17 mouse cellular contexts compared by ENCODE assay signal in genomic region chr2:16451666-16452009, GRCm38 (mm10).
DNase-seq lines count a peak whose midpoint lies in the region; ATAC-seq and TF ChIP-seq lines count a peak whose summit lies in the region.
"Had no signal": no experiment of that assay in that cellular context is flagged by ENCODE, and none has a peak within 500 bp of the region (broad histone marks: within the 10 kb centered on the region; RNA-seq: fewer than 3 reads in every experiment).

No protein-coding gene starts in this region.

- peaks cover 3% of the 10 kb centered on the region; the same call in 1 of the 2 replicates for H3K9me3 ChIP-seq in forebrain, embryonic 10.5 days
- no peaks in the 10 kb centered on the region for H3K9me3 ChIP-seq in forebrain, embryonic 12.5 days
- peaks cover 2% of the 10 kb centered on the region; the same call in 1 of the 2 replicates for H3K9me3 ChIP-seq in kidney, embryonic 16.5 days (ENCODE audit: low read length)
- H3K9me3 ChIP-seq in embryonic facial prominence, embryonic 10.5 days: peaks cover 3% of the 10 kb centered on the region; the same call in 1 of the 2 replicates
- H3K9me3 ChIP-seq in limb, embryonic 14.5 days (ENCODE audit: control insufficient read depth, low read length): no peaks in the 10 kb centered on the region
- no peaks in the 10 kb centered on the region for H3K9me3 ChIP-seq in liver, embryonic 12.5 days (replicated peaks)
- H3K9me3 ChIP-seq: liver, embryonic 13.5 days; midbrain, embryonic 15.5 days had no signal

- no peak overlapping the region for H3K4me3 ChIP-seq in forebrain, embryonic 10.5 days
- H3K4me3 ChIP-seq in forebrain, embryonic 12.5 days (replicated peaks): no peak overlapping the region
- H3K4me3 ChIP-seq in kidney, embryonic 16.5 days (ENCODE audit: low read length): no peak overlapping the region
- H3K4me3 ChIP-seq in embryonic facial prominence, embryonic 10.5 days: no peak overlapping the region
- H3K4me3 ChIP-seq in limb, embryonic 14.5 days (replicated peaks; ENCODE audit: low read length): no peak overlapping the region
- no peak overlapping the region for H3K4me3 ChIP-seq in liver, embryonic 12.5 days
- H3K4me3 ChIP-seq: heart, embryonic 13.5 days; hindbrain, embryonic 10.5 days; layer of hippocampus, adult 2 months; liver, embryonic 13.5 days; midbrain, embryonic 15.5 days had no signal

- peaks cover 15% of the 10 kb centered on the region for H3K4me1 ChIP-seq in forebrain, embryonic 10.5 days
- H3K4me1 ChIP-seq in forebrain, embryonic 12.5 days: peaks cover 9% of the 10 kb centered on the region
- peaks cover 8% of the 10 kb centered on the region for H3K4me1 ChIP-seq in kidney, embryonic 16.5 days (ENCODE audit: insufficient read depth, low read length)
- peaks cover 16% of the 10 kb centered on the region for H3K4me1 ChIP-seq in embryonic facial prominence, embryonic 10.5 days
- peaks cover 9% of the 10 kb centered on the region for H3K4me1 ChIP-seq in limb, embryonic 14.5 days (ENCODE audit: control insufficient read depth, insufficient read depth, low read length)
- no peaks in the 10 kb centered on the region for H3K4me1 ChIP-seq in liver, embryonic 12.5 days
- H3K4me1 ChIP-seq: liver, embryonic 13.5 days; midbrain, embryonic 15.5 days had no signal

- no peak overlapping the region for H3K9ac ChIP-seq in forebrain, embryonic 12.5 days
- H3K9ac ChIP-seq in kidney, embryonic 16.5 days (replicated peaks; ENCODE audit: low read length): no peak overlapping the region
- no peak overlapping the region for H3K9ac ChIP-seq in limb, embryonic 14.5 days (ENCODE audit: low read depth, low read length, severe bottlenecking)
- no peak overlapping the region for H3K9ac ChIP-seq in liver, embryonic 12.5 days
- H3K9ac ChIP-seq: heart, embryonic 13.5 days; liver, embryonic 13.5 days; midbrain, embryonic 15.5 days had no signal

- H3K36me3 ChIP-seq in forebrain, embryonic 10.5 days (replicated peaks): no peaks in the 10 kb centered on the region
- no peaks in the 10 kb centered on the region for H3K36me3 ChIP-seq in forebrain, embryonic 12.5 days (replicated peaks)
- no peaks in the 10 kb centered on the region for H3K36me3 ChIP-seq in kidney, embryonic 16.5 days (ENCODE audit: insufficient read depth, low read length)
- no peaks in the 10 kb centered on the region for H3K36me3 ChIP-seq in embryonic facial prominence, embryonic 10.5 days (replicated peaks)
- no peaks in the 10 kb centered on the region for H3K36me3 ChIP-seq in limb, embryonic 14.5 days (ENCODE audit: control insufficient read depth, insufficient read depth, low read length)
- H3K36me3 ChIP-seq in liver, embryonic 12.5 days: no peaks in the 10 kb centered on the region
- H3K36me3 ChIP-seq: heart, embryonic 13.5 days; hindbrain, embryonic 10.5 days; liver, embryonic 13.5 days; midbrain, embryonic 15.5 days had no signal

- H3K27me3 ChIP-seq in forebrain, embryonic 10.5 days (ENCODE audit: poor library complexity, severe bottlenecking): no peaks in the 10 kb centered on the region
- H3K27me3 ChIP-seq in forebrain, embryonic 12.5 days: no peaks in the 10 kb centered on the region
- no peaks in the 10 kb centered on the region for H3K27me3 ChIP-seq in kidney, embryonic 16.5 days (ENCODE audit: insufficient read depth, low read length)
- H3K27me3 ChIP-seq in embryonic facial prominence, embryonic 10.5 days (replicated peaks; ENCODE audit: low read depth, poor library complexity, severe bottlenecking): no peaks in the 10 kb centered on the region
- H3K27me3 ChIP-seq in limb, embryonic 14.5 days (ENCODE audit: control insufficient read depth, insufficient read depth, low read length): no peaks in the 10 kb centered on the region
- H3K27me3 ChIP-seq in liver, embryonic 12.5 days (replicated peaks): no peaks in the 10 kb centered on the region
- H3K27me3 ChIP-seq: CH12.LX; heart, embryonic 13.5 days; liver, embryonic 13.5 days; midbrain, embryonic 15.5 days had no signal

- DNase-seq in forebrain, embryonic 10.5 days (ENCODE audit: extremely low spot score, low spot score): no peak
- DNase-seq in kidney, postnatal 36 days: no peak
- no peak for DNase-seq in embryonic facial prominence, embryonic 10.5 days (ENCODE audit: low spot score)
- no peak for DNase-seq in limb, embryonic 14.5 days (ENCODE audit: low spot score)
- no peak for DNase-seq in right cerebral cortex, postnatal 36 days (ENCODE audit: low spot score in 2 of 2)
- DNase-seq: cerebellum, adult 8-10 months; liver, embryonic 13.5 days; right cerebral cortex, postnatal 14 days had no signal

- peak overlapping the region; percentile 56; the same call in 1 of the 2 replicates for H3K27ac ChIP-seq in forebrain, embryonic 10.5 days
- H3K27ac ChIP-seq in forebrain, embryonic 12.5 days: no peak overlapping the region
- H3K27ac ChIP-seq in kidney, embryonic 16.5 days (ENCODE audit: low read length): peak overlapping the region; percentile 90
- H3K27ac ChIP-seq in embryonic facial prominence, embryonic 10.5 days (replicated peaks): peak overlapping the region; percentile 65; the same call in 1 of the 2 replicates
- peak overlapping the region; percentile 53 for H3K27ac ChIP-seq in limb, embryonic 14.5 days (replicated peaks; ENCODE audit: low read depth, low read length)
- H3K27ac ChIP-seq in liver, embryonic 12.5 days: no peak overlapping the region
- H3K27ac ChIP-seq: heart, embryonic 13.5 days; hindbrain, embryonic 10.5 days; layer of hippocampus, adult 2 months; liver, embryonic 13.5 days; midbrain, embryonic 15.5 days had no signal

- ATAC-seq in forebrain, embryonic 12.5 days (ENCODE audit: low FRiP score): no peak
- no peak for ATAC-seq in kidney, embryonic 16.5 days (ENCODE audit: low FRiP score, low TSS enrichment)
- ATAC-seq in limb, embryonic 14.5 days (ENCODE audit: low FRiP score, low read depth): no peak
- ATAC-seq in liver, embryonic 12.5 days: no peak
- ATAC-seq: inflammation-experienced regulatory T-cells, adult 6 months; midbrain, embryonic 15.5 days had no signal

- H3K4me2 ChIP-seq in forebrain, embryonic 12.5 days: no peak overlapping the region
- no peak overlapping the region for H3K4me2 ChIP-seq in kidney, embryonic 16.5 days (replicated peaks; ENCODE audit: low read depth, low read length)
- H3K4me2 ChIP-seq in limb, embryonic 14.5 days (replicated peaks; ENCODE audit: low read depth, low read length, severe bottlenecking): no peak overlapping the region
- H3K4me2 ChIP-seq in liver, embryonic 12.5 days: no peak overlapping the region
- H3K4me2 ChIP-seq: heart, embryonic 13.5 days; liver, embryonic 13.5 days; midbrain, embryonic 15.5 days had no signal

- no peak for TF ChIP-seq POLR2A in limb, embryonic 14.5 days (IDR thresholded peaks at IDR 0.05; ENCODE audit: borderline replicate concordance, extremely low read depth, insufficient read depth, insufficient read length)

- WGBS in forebrain, embryonic 10.5 days: 97% methylated on average over 4 of the region's 4 CpGs
- WGBS in forebrain, embryonic 12.5 days: 89% methylated on average over 4 of the region's 4 CpGs
- 68% methylated on average over 4 of the region's 4 CpGs for WGBS in kidney, embryonic 16.5 days
- 92% methylated on average over 4 of the region's 4 CpGs for WGBS in embryonic facial prominence, embryonic 10.5 days
- WGBS in limb, embryonic 14.5 days: 79% methylated on average over 4 of the region's 4 CpGs
- WGBS in liver, embryonic 12.5 days (ENCODE audit: insufficient replicate concordance): 89% methylated on average over 4 of the region's 4 CpGs

Comparison
In these comparisons a context has a peak if more than half of its experiments do, and no peak if none do; other contexts are left out.
1. H3K27ac ChIP-seq: peak in forebrain, embryonic 10.5 days (single experiment), kidney, embryonic 16.5 days (single experiment), embryonic facial prominence, embryonic 10.5 days (single experiment) and limb, embryonic 14.5 days (single experiment); none in forebrain, embryonic 12.5 days (single experiment) and liver, embryonic 12.5 days (single experiment).